Mouse (Mus musculus) G1E (cell line): ENCODE measurements around the gene Tacc3. TPM values are rescaled to one million over a fixed set of nuclear protein-coding genes. Genes with fewer than 3 reads are reported as not detected.

ENCODE experiments used
- ATAC-seq: 2 replicates; pipeline ENCODE4 v1.8.0; 2016; ENCODE audit warnings: mild to moderate bottlenecking; ENCODE audit not compliant: insufficient number of reproducible peaks, poor library complexity, low FRiP score, severe bottlenecking; ENCODE audit errors: extremely low read depth
- DNase-seq: peaks from one replicate; pipeline ENCODE4 v3.0.0; 2012; ENCODE audit warnings: low spot score
- H3K27me3 ChIP-seq: 2 replicates; pipeline ENCODE4 v1.6.1; 2012; ENCODE audit warnings: mild to moderate bottlenecking, low read length, inconsistent platforms; ENCODE audit not compliant: insufficient read depth
- H3K36me3 ChIP-seq: replicated peaks from 2 replicates; pipeline ENCODE3; 2012; ENCODE audit warnings: mild to moderate bottlenecking, inconsistent platforms
- H3K4me1 ChIP-seq: 2 replicates; pipeline ENCODE4 v1.6.1; 2012; ENCODE audit warnings: low read depth, low read length, inconsistent platforms, mixed read lengths; ENCODE audit not compliant: insufficient read depth
- H3K4me3 ChIP-seq: 2 replicates; pipeline ENCODE4 v1.5.1; 2012; ENCODE audit warnings: low read depth, mild to moderate bottlenecking, inconsistent platforms, low read length, moderate library complexity, mixed read lengths
- H3K9me3 ChIP-seq: replicated peaks from 2 replicates; pipeline ENCODE4 v1.6.1; 2012; ENCODE audit warnings: inconsistent platforms
- CTCF ChIP-seq: IDR thresholded peaks from 2 replicates; pipeline ENCODE4 v1.5.1; 2012; ENCODE audit warnings: low read depth, low read length, inconsistent platforms, mixed read lengths
- GATA1 ChIP-seq: IDR thresholded peaks from 2 replicates; pipeline ENCODE4 v1.6.1; 2012; ENCODE audit warnings: borderline replicate concordance, low read length, inconsistent platforms, mixed read lengths
- GATA2 ChIP-seq: IDR thresholded peaks from 2 replicates; pipeline ENCODE4 v1.6.1; 2012; ENCODE audit warnings: low read depth, low read length, inconsistent platforms, borderline replicate concordance
- POLR2AphosphoS5 ChIP-seq: IDR thresholded peaks from 2 replicates; pipeline ENCODE4 v1.6.1; 2012; ENCODE audit warnings: low read depth, low read length, inconsistent platforms; ENCODE audit not compliant: insufficient replicate concordance
- TAL1 ChIP-seq: conservative IDR thresholded peaks from 2 replicates; pipeline ENCODE4 v1.6.1; 2012; ENCODE audit warnings: low read depth, low read length, inconsistent platforms, mixed read lengths
- polyA plus RNA-seq: library from polyadenylated mRNA; stranded (reverse); fragments of >175 nt; gene quantifications from 2 replicates; pipeline ENCODE4 v1.2.3, GENCODE M21; 2012
- total RNA-seq, 2 experiments: library from RNA; stranded (forward) in 1 of 2; stranded (reverse) in 1 of 2; fragments of 200-1000 nt in 1 of 2; fragments of >200 nt in 1 of 2; fragmentation: Nextera tagmentation in 1 of 2; gene quantifications; 2 replicates each; pipeline ENCODE4 v1.2.3; 2014 to 2017

The Tacc3 gene
- total and polyA plus RNA-seq, 3 experiments: 94.2 to 155 (median 119) TPM

DNA sequence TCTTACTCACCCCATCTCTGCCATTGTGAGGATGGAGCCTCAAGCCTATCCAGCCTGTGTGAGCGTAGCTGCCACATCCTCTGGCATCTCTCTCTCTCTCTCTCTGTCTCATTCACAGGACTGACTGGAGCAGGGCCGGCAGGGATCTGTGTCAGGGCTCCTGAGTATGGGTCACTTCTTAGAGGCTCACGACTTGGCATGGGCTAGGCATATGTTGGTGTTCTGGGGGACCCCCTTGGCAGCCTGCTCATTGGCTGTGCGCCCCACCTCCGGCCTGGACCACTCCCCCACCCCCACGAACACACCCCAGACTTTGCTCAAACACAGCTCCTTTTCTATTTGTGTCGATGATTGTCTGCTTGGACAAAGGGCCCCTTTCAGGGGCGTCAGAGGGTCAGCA, 46.1 kb downstream of the Tacc3 start:
- peaks cover 79% of the 10 kb centered on the region for H3K27me3 ChIP-seq
- ATAC-seq: no peak
- H3K4me3 ChIP-seq: no peak overlapping the region
- H3K36me3 ChIP-seq: no peaks in the 10 kb centered on the region
- no peaks in the 10 kb centered on the region for H3K4me1 ChIP-seq
- TF ChIP-seq GATA2 (no peak), CTCF (no peak), POLR2AphosphoS5 (no peak), GATA1 (no peak), TAL1 (no peak)
- H3K9me3 ChIP-seq: no peaks in the 10 kb centered on the region
- no peak for DNase-seq

DNA sequence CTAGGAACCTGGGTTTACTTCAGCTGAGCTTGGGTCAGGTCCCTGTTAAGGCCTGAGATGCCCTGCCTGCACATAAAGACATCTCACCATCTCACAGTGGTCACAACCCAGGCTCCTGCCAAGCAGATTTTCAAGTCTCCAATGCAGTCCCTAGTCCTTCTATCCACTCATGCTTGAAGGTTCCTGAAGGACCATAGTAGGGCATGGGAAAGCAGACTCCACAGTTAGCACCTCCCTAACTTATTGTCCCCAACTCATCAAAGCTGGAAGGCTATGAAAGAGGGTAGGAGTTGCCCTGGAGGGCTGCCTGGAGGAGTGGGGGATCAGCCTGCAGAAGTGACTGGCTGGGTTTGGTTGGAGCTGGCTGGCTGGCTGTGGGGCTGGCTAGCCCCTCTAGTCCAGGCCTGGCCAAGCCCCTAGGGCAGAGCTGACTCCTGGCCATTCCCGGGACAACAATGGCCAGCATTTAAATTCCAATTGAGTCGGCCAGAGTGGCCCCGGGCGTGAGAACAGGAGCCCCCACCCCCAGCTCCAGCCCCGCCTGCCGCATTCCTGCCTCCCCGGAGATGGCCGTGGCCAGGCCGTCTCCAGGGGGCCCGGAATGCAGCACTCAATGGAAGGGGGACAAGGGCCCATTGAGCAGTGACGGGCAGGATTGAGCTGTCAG, 47.1 kb downstream of the Tacc3 start:
- H3K9me3 ChIP-seq: no peaks in the 10 kb centered on the region
- H3K27me3 ChIP-seq: peaks cover 82% of the 10 kb centered on the region
- DNase-seq (no peak), ATAC-seq (no peak)
- no peak overlapping the region for H3K4me3 ChIP-seq
- H3K4me1 ChIP-seq: no peaks in the 10 kb centered on the region
- no peaks in the 10 kb centered on the region for H3K36me3 ChIP-seq
- TF ChIP-seq GATA2 (no peak), TAL1 (no peak), POLR2AphosphoS5 (no peak), GATA1 (no peak), CTCF (no peak)

GRCm38 (mm10) chr5:33705612-33706349, 47.9 kb downstream of the Tacc3 start:
- Histone ChIP-seq H3K9me3 (no peaks in the 10 kb centered on the region), H3K4me3 (no peak overlapping the region), H3K36me3 (no peaks in the 10 kb centered on the region), H3K27me3 (peaks cover 75% of the 10 kb centered on the region), H3K4me1 (no peaks in the 10 kb centered on the region)
- TF ChIP-seq CTCF: no peak
- no peak for TF ChIP-seq GATA1
- TF ChIP-seq POLR2AphosphoS5: no peak
- no peak for TF ChIP-seq TAL1
- no peak for TF ChIP-seq GATA2
- ATAC-seq (no peak), DNase-seq (no peak)

GRCm38 (mm10) chr5:33706350-33706629, 48.4 kb downstream of the Tacc3 start:
- no peaks in the 10 kb centered on the region for H3K36me3 ChIP-seq
- H3K4me3 ChIP-seq: no peak overlapping the region
- peaks cover 70% of the 10 kb centered on the region for H3K27me3 ChIP-seq
- DNase-seq (no peak), ATAC-seq (no peak)
- no peaks in the 10 kb centered on the region for H3K4me1 ChIP-seq
- TF ChIP-seq TAL1 (no peak), GATA1 (no peak), POLR2AphosphoS5 (no peak), CTCF (no peak), GATA2 (no peak)
- H3K9me3 ChIP-seq: no peaks in the 10 kb centered on the region

DNA sequence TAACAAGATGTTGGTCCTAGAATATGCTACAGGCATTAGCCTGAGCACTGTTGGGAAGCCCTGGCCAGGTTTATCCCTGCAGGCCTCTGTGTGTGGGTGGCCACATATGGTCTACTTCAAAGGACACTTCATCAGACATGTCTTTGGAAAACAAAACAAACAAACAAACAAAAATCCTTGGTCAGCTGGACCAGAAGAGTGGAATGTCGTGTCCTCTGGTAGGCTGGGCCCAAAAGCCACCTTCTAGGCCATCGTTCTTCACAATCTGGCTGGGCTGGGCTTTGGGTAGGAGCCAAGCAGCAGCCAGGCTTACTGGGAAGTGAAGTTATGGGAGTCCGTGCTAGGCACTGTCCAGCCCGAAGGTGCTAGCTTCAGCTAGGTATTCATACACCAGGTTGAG, 49.2 kb downstream of the Tacc3 start:
- Histone ChIP-seq H3K4me1 (no peaks in the 10 kb centered on the region), H3K27me3 (peaks cover 61% of the 10 kb centered on the region), H3K4me3 (no peak overlapping the region), H3K9me3 (no peaks in the 10 kb centered on the region), H3K36me3 (no peaks in the 10 kb centered on the region)
- DNase-seq: no peak
- TF ChIP-seq CTCF: no peak
- no peak for TF ChIP-seq GATA2
- no peak for TF ChIP-seq POLR2AphosphoS5
- no peak for TF ChIP-seq TAL1
- TF ChIP-seq GATA1: no peak
- ATAC-seq: no peak

GRCm38 (mm10) chr5:33709037-33709436, 51.1 kb downstream of the Tacc3 start:
- H3K27me3 ChIP-seq: peaks cover 63% of the 10 kb centered on the region

More at GRCm38 (mm10) chr5:33709037-33709436, 51.1 kb downstream of the Tacc3 start:
- no peaks in the 10 kb centered on the region for H3K36me3 ChIP-seq
- ATAC-seq: no peak
- TF ChIP-seq POLR2AphosphoS5 (no peak), GATA1 (no peak), CTCF (no peak), GATA2 (no peak), TAL1 (no peak)
- no peak overlapping the region for H3K4me3 ChIP-seq
- no peak for DNase-seq
- no peaks in the 10 kb centered on the region for H3K4me1 ChIP-seq
- H3K9me3 ChIP-seq: no peaks in the 10 kb centered on the region
